Mouse (Mus musculus) kidney, adult 2 months (tissue): ENCODE results near the gene Atg7. TPM values are rescaled to one million over a fixed set of nuclear protein-coding genes. Genes with fewer than 3 reads are reported as not detected.

Experiments used
- DNase-seq: peaks from one replicate; pipeline ENCODE4 v3.0.0; 2021
- H3K27ac ChIP-seq: fragments of 200-500 bp; 2 replicates; pipeline ENCODE4 v1.5.1; 2012; ENCODE audit warnings: low read depth, low read length, control low read depth, inconsistent platforms; ENCODE audit not compliant: insufficient read depth
- H3K27me3 ChIP-seq: fragments of 200-500 bp; replicated peaks from 2 replicates; pipeline ENCODE4 v1.6.1; 2012; ENCODE audit warnings: mild to moderate bottlenecking, moderate library complexity, low read length, inconsistent platforms; ENCODE audit not compliant: control insufficient read depth, insufficient read depth
- H3K36me3 ChIP-seq: fragments of 200-500 bp; 2 replicates; pipeline ENCODE4 v1.6.1; 2012; ENCODE audit warnings: mild to moderate bottlenecking, moderate library complexity, low read length, inconsistent platforms; ENCODE audit not compliant: control insufficient read depth, insufficient read depth
- H3K4me1 ChIP-seq: fragments of 200-500 bp; 2 replicates; pipeline ENCODE4 v1.6.1; 2011; ENCODE audit warnings: low read length; ENCODE audit not compliant: control insufficient read depth, insufficient read depth
- H3K4me3 ChIP-seq: fragments of 200-500 bp; 2 replicates; pipeline ENCODE4 v1.5.1; 2011; ENCODE audit warnings: mild to moderate bottlenecking, low read depth, low read length, control low read depth; ENCODE audit not compliant: insufficient read depth
- CTCF ChIP-seq: fragments of 200-500 bp; conservative IDR thresholded peaks from 2 replicates; pipeline ENCODE4 v1.5.1; 2011; ENCODE audit warnings: low read depth, mild to moderate bottlenecking, control low read depth, low read length, moderate library complexity, mixed read lengths; ENCODE audit not compliant: insufficient read depth, insufficient read length
- POLR2A ChIP-seq: fragments of 200-500 bp; IDR thresholded peaks from one replicate; pipeline ENCODE4 v1.6.1; 2011; ENCODE audit warnings: low read depth, low read length, control low read depth
- WGBS: fragments of 180-500 bp; shearing (Covaris S2); methylation state at CpG from one replicate; pipeline ENCODE4 v1.1.7; 2018; 5-methylcytosine and 5-hydroxymethylcytosine counted together
- polyA plus RNA-seq: library from polyadenylated mRNA; depleted of rRNA; stranded (reverse); fragments of >200 nt; gene quantifications from 2 replicates; pipeline ENCODE4 v1.2.3, GENCODE M21; 2012

The Atg7 gene
- polyA plus RNA-seq, 1 experiment: 20.6 TPM

DNA sequence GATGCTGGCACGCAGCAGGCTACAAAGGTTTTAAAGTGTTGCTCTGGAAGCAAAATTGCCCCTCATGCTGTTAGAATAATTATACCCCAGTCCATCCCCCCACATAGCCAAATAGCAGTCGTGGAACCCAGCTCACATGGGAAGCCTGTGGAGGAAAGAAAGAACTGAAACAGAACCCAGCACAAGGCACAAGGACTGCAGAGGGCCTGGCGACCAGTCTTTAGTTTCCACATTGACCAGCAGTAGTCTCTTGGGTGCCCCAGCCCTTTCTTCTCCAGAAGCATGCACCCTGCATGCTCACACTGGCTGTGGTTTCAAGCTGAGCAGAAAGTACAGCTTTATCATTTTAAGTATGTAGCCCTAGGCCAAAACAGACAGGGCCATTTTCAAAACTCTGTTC lies 199.2 kb downstream of the Atg7 start:
- TF ChIP-seq POLR2A: no peak
- TF ChIP-seq CTCF: no peak
- WGBS: 69% methylated on average over 3 of the region's 3 CpGs
- no peak for DNase-seq
- peaks cover 19% of the 10 kb centered on the region for H3K4me1 ChIP-seq
- no peak overlapping the region for H3K4me3 ChIP-seq
- no peaks in the 10 kb centered on the region for H3K36me3 ChIP-seq
- H3K27ac ChIP-seq: no peak overlapping the region
- H3K27me3 ChIP-seq: no peaks in the 10 kb centered on the region

DNA sequence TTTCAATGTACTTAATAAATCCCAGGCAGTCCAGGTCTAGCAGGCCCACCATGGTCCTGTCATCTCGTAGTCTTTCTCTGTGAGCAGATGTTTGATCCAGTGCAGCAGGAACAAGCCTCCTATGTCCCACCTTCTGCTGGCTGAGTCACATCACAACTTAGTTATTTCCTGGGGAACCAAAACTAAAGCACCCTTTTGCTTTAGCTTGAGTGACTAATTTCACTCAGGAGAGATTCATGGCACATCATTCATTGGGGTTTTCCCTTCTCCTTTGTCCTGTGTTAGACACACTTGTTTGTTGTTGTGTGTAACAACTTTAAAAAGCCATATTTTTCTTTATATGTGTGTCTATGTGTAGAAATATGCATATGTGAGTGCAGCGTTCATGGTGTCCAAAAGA lies 200.0 kb downstream of the Atg7 start:
- peaks cover 19% of the 10 kb centered on the region for H3K4me1 ChIP-seq
- WGBS: 94% methylated on average over 2 of the region's 2 CpGs
- no peak overlapping the region for H3K27ac ChIP-seq
- TF ChIP-seq POLR2A (no peak), CTCF (no peak)
- H3K4me3 ChIP-seq: no peak overlapping the region
- no peaks in the 10 kb centered on the region for H3K36me3 ChIP-seq
- no peak for DNase-seq
- H3K27me3 ChIP-seq: no peaks in the 10 kb centered on the region

DNA sequence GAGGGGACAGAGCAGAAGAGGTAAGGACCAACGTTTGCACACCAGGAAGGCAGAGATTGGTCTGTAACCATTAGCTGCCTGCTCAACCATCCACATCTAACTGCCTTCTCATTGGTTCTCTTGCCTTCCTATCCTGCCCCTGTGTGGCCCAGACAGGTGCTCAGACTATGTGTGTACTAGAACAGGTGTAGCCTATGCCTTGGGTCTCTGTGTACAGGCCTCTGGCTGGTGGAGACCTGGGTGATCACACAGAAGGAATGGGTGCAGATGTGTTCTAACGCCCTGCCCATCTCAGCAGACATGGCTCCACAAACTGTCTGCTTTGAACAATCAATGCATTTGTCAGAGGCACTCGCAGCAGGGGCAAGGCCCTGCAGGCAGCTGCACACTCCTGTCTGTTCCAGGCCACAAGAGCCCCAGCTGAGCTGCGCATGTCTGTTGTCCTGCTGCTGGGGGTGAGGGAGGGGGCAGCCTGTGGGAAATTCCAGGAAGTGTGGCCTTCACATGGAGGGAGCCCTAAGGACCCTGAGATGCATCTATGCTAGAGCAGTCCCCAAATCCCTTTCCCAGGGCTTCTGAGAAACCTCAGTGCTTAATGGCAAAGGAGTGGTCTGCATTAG lies 203.4 kb downstream of the Atg7 start:
- no peak for DNase-seq
- TF ChIP-seq CTCF: no peak
- TF ChIP-seq POLR2A: no peak

DNA sequence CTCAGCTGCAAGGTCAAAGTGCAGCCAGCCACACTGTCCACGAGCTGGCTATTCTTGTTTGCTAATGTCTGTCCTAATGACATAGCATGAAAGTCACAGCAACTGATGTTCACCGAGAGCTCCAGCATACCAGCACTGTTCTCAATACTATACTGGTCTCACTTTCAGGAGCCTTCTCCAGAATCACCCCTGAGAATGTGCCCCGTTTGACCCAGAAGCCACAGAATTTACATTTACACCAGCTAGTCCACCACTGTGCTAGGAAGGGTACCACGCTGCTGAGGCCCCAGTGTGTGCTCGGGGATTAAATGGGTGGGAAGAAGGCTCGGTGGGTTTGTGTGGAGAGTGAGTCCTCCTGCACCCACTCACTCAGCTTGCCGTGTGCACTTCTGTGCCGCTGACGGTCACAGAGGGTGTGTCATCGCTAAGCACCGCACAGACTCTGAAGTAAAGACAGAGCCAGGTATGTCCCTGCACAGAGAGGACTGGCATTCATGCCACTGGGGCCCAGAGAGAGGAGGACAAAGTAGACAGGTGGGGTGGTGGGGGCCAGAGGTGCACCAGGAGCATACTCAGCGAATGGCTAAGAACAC lies 204.8 kb downstream of the Atg7 start:
- H3K36me3 ChIP-seq: no peaks in the 10 kb centered on the region
- no peak for DNase-seq
- 93% methylated on average over 12 of the region's 12 CpGs for WGBS
- H3K27ac ChIP-seq: no peak overlapping the region
- no peaks in the 10 kb centered on the region for H3K4me1 ChIP-seq
- no peaks in the 10 kb centered on the region for H3K27me3 ChIP-seq
- no peak for TF ChIP-seq POLR2A
- TF ChIP-seq CTCF: no peak
- no peak overlapping the region for H3K4me3 ChIP-seq

More for the DNA sequence above, 203.4 kb downstream of the Atg7 start:
- H3K27me3 ChIP-seq: no peaks in the 10 kb centered on the region
- peaks cover 4% of the 10 kb centered on the region; the same call in 1 of the 2 replicates for H3K4me1 ChIP-seq
- H3K27ac ChIP-seq: no peak overlapping the region
- H3K36me3 ChIP-seq: no peaks in the 10 kb centered on the region
- 65% methylated on average over 4 of the region's 4 CpGs for WGBS
- no peak overlapping the region for H3K4me3 ChIP-seq

DNA sequence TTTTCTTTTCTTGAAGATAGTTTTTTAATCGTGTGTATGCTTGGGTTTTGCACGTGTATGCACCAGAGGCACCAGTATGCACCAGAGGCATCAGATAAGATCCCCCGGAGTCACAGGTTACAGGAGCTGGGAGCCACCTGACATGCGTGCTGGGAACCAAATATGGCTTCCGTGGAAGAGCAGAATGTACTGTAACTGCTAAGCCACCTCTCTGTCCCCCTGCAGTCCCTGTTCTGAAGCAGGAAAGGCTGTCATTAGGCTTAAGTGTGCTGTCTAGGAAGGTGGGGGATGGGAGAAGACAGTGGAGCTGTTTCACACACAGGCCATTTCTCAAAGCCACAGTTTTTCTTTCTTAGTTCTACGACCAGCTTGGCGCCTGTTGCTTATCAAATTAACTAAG lies 205.9 kb downstream of the Atg7 start:
- H3K36me3 ChIP-seq: no peaks in the 10 kb centered on the region
- H3K27me3 ChIP-seq: no peaks in the 10 kb centered on the region
- H3K4me1 ChIP-seq: no peaks in the 10 kb centered on the region
- H3K27ac ChIP-seq: no peak overlapping the region
- WGBS: 70% methylated on average over 7 of the region's 7 CpGs
- no peak overlapping the region for H3K4me3 ChIP-seq
- no peak for TF ChIP-seq POLR2A
- no peak for TF ChIP-seq CTCF
- DNase-seq: no peak

DNA sequence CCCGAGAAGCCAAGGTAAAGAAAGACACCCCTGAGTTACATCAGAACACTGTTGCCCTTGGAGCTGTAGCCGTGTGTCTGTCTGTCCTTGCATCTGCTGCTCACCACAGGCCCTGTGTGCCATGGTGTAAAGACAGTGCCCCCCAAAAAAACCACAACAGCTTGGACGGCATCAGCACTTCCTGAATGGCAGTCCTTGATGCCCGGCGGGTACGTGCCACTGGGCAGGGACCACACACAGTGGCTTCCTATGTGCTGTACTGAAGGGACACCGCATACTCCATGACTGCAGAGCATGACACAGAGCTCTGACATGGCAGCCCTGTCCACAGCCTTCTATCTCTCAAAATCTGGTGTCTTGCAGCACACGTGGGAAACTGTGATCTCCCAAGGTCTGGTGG lies 206.9 kb downstream of the Atg7 start:
- Histone ChIP-seq H3K4me1 (no peaks in the 10 kb centered on the region), H3K4me3 (no peak overlapping the region), H3K36me3 (no peaks in the 10 kb centered on the region), H3K27ac (no peak overlapping the region), H3K27me3 (no peaks in the 10 kb centered on the region)
- no peak for DNase-seq
- no peak for TF ChIP-seq POLR2A
- TF ChIP-seq CTCF: no peak
- WGBS: 91% methylated on average over 8 of the region's 8 CpGs

DNA sequence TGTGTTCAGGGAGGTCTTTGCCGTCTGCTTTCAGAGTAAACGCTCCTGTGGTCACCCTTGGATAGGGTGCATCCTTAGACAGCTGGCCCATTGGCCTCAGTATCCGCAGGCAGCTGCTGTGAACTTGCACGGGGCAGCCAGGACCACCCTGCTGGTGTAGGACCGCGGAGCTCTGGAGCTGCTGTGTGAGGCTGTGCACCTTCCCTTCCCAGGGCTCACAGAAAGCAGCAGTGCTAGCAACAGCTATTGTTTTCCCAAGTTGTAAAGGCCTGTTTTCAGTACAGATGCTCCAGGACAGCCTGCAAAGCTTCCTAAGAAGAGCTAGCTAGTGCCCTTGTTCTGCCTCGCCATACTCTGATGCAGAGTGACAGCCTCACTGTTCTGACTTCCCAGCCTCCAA lies 208.8 kb downstream of the Atg7 start:
- 79% methylated on average over 7 of the region's 7 CpGs for WGBS
- TF ChIP-seq CTCF: no peak
- TF ChIP-seq POLR2A: no peak
- Histone ChIP-seq H3K4me3 (no peak overlapping the region), H3K4me1 (no peaks in the 10 kb centered on the region), H3K27ac (no peak overlapping the region), H3K27me3 (no peaks in the 10 kb centered on the region), H3K36me3 (no peaks in the 10 kb centered on the region)
- DNase-seq: no peak
